Mouse (Mus musculus) limb, embryonic 13.5 days (tissue): ENCODE data around the gene Prpsap2. TPM values are rescaled to one million over a fixed set of nuclear protein-coding genes. Genes with fewer than 3 reads are reported as not detected.

Experiments
- ATAC-seq: fragments of 200-750 bp; cut with Nextera tagmentation; 2 replicates; pipeline ENCODE4 v1.8.0; 2017; ENCODE audit warnings: low read depth, moderate number of reproducible peaks, moderate TSS enrichment; ENCODE audit not compliant: low FRiP score
- H3K27ac ChIP-seq: fragments of 300-500 bp; sonication (generic); 2 replicates; pipeline ENCODE4 v1.5.1; 2015; ENCODE audit warnings: inconsistent platforms, mild to moderate bottlenecking, moderate library complexity
- H3K27me3 ChIP-seq: fragments of 300-500 bp; sonication (generic); 2 replicates; pipeline ENCODE4 v1.6.1; 2015; ENCODE audit warnings: mild to moderate bottlenecking, inconsistent platforms
- H3K36me3 ChIP-seq: fragments of 300-500 bp; sonication (generic); 2 replicates; pipeline ENCODE4 v1.6.1; 2015; ENCODE audit warnings: inconsistent platforms, mild to moderate bottlenecking, moderate library complexity
- H3K4me1 ChIP-seq: fragments of 300-500 bp; sonication (generic); 2 replicates; pipeline ENCODE4 v1.6.1; 2015; ENCODE audit warnings: inconsistent platforms
- H3K4me2 ChIP-seq: fragments of 300-500 bp; sonication (generic); replicated peaks from 2 replicates; pipeline ENCODE4 v1.6.1; 2015; ENCODE audit warnings: inconsistent platforms, mild to moderate bottlenecking, moderate library complexity
- H3K4me3 ChIP-seq: fragments of 300-500 bp; sonication (generic); 2 replicates; pipeline ENCODE4 v1.5.1; 2015; ENCODE audit warnings: moderate library complexity, mild to moderate bottlenecking, inconsistent platforms
- H3K9ac ChIP-seq: fragments of 300-500 bp; sonication (generic); 2 replicates; pipeline ENCODE4 v1.6.1; 2015; ENCODE audit warnings: mild to moderate bottlenecking, inconsistent platforms
- H3K9me3 ChIP-seq: fragments of 300-500 bp; sonication (generic); 2 replicates; pipeline ENCODE4 v1.6.1; 2016; ENCODE audit warnings: inconsistent platforms
- WGBS: fragments of 180-500 bp; shearing (Covaris S2); methylation state at CpG from one replicate; pipeline ENCODE4 v1.1.7; 2015; 5-methylcytosine and 5-hydroxymethylcytosine counted together
- polyA plus RNA-seq: library from polyadenylated mRNA; unstranded; fragments of >200 nt; fragmentation: Nextera tagmentation; extraction: Ambion mirVana; gene quantifications from 2 replicates; pipeline ENCODE4 v1.2.1, GENCODE M21; 2015

Gene Prpsap2
- polyA plus RNA-seq, 1 experiment from 2014 or later: 29.8 TPM

GRCm38 (mm10) chr11:61686141-61686540 lies 75.7 kb downstream of the Prpsap2 start:
- H3K4me2 ChIP-seq: no peak overlapping the region

GRCm38 (mm10) chr11:61685119-61685725 lies 76.7 kb downstream of the Prpsap2 start:
- Histone ChIP-seq H3K27me3 (peaks cover 36% of the 10 kb centered on the region), H3K4me2 (peak overlapping the region; percentile 75), H3K4me3 (peak overlapping the region; percentile 52), H3K36me3 (no peaks in the 10 kb centered on the region), H3K9ac (no peak overlapping the region), H3K4me1 (peaks cover 18% of the 10 kb centered on the region; the same call in 1 of the 2 replicates), H3K27ac (no peak overlapping the region), H3K9me3 (no peaks in the 10 kb centered on the region)
- 75% methylated on average over 8 of the region's 8 CpGs for WGBS
- ATAC-seq: no peak

More at GRCm38 (mm10) chr11:61686141-61686540, 75.7 kb downstream of the Prpsap2 start:
- H3K9me3 ChIP-seq: no peaks in the 10 kb centered on the region
- peaks cover 36% of the 10 kb centered on the region for H3K27me3 ChIP-seq
- H3K4me3 ChIP-seq: no peak overlapping the region
- peaks cover 18% of the 10 kb centered on the region; the same call in 1 of the 2 replicates for H3K4me1 ChIP-seq
- WGBS: 52% methylated on average over 2 of the region's 2 CpGs
- H3K9ac ChIP-seq: no peak overlapping the region
- no peak for ATAC-seq
- no peak overlapping the region for H3K27ac ChIP-seq
- H3K36me3 ChIP-seq: no peaks in the 10 kb centered on the region

GRCm38 (mm10) chr11:61683907-61684731 lies 77.8 kb downstream of the Prpsap2 start, which contains the start of gene Fam83g:
Gene Fam83g (plus strand): TSS chr11:61684091.
- H3K27me3 ChIP-seq: peaks cover 36% of the 10 kb centered on the region
- peak within 1 kb of the TSS; percentile 59 for H3K9ac ChIP-seq
- WGBS: 2% methylated on average over 69 of the region's 76 CpGs
- H3K4me3 ChIP-seq: peak within 1 kb of the TSS; percentile 52
- no peaks in the 10 kb centered on the region for H3K9me3 ChIP-seq
- H3K4me2 ChIP-seq: peak within 1 kb of the TSS; percentile 75
- no peaks in the 10 kb centered on the region for H3K36me3 ChIP-seq
- H3K27ac ChIP-seq: no peak within 1 kb of the TSS
- ATAC-seq: peak; percentile 60
- H3K4me1 ChIP-seq: peaks cover 18% of the 10 kb centered on the region; the same call in 1 of the 2 replicates

Other genes with a start within 250 kb of the Prpsap2 start
- 30.0 and 32.1 TPM in 2 replicates for gene Epn2, start 182.4 kb downstream of the Prpsap2 start, polyA plus RNA-seq
- gene Grap, start 108.8 kb downstream of the Prpsap2 start, polyA plus RNA-seq: 6.8 and 7.0 TPM in 2 replicates
- 2.2 and 2.3 TPM in 2 replicates for gene Fam83g, start 78.0 kb downstream of the Prpsap2 start, polyA plus RNA-seq
- 0.08 TPM in 1 of 2 replicates, not detected in the other for gene Slc5a10, start 41.3 kb downstream of the Prpsap2 start, polyA plus RNA-seq
- 15.9 and 17.4 TPM in 2 replicates for gene Ulk2, start 93.0 kb upstream of the Prpsap2 start, polyA plus RNA-seq
- 17.5 and 17.7 TPM in 2 replicates for gene Akap10, start 168.2 kb upstream of the Prpsap2 start, polyA plus RNA-seq
- gene Specc1, start 194.7 kb upstream of the Prpsap2 start, polyA plus RNA-seq: 12.3 and 13.9 TPM in 2 replicates